Mouse (Mus musculus): ENCODE data around the gene Cadm1. TPM values are rescaled to one million over a fixed set of nuclear protein-coding genes. Genes with fewer than 3 reads are reported as not detected.

Gene Cadm1
- total RNA-seq, 2 experiments from 2014 or later, result not detected

GRCm38 (mm10) chr9:47906521-47906920, 376.5 kb downstream of the Cadm1 start:
- ATAC-seq (replicated peaks; ENCODE audit: poor library complexity, severe bottlenecking), result no peak
